Mouse (Mus musculus): ENCODE data around the gene Phka1.
"Not testable (repeated sequence)": the region's sequence is repeated elsewhere in the genome, so short reads cannot be mapped to it uniquely, and the experiment has no call there.

GRCm38 (mm10) chrX:102689252-102689651 is 45.2 kb upstream of the Phka1 start:
- not testable (repeated sequence) for TF ChIP-seq POLR2A (IDR thresholded peaks at IDR 0.05; ENCODE audit: insufficient read length, low read depth); E2F4 (IDR thresholded peaks at IDR 0.05; ENCODE audit: insufficient read depth); USF1 (IDR thresholded peaks at IDR 0.05; ENCODE audit: low read depth); MAX (IDR thresholded peaks at IDR 0.05; ENCODE audit: low read depth); TCF3 (IDR thresholded peaks at IDR 0.05; ENCODE audit: insufficient read length, low read depth)
